Mouse (Mus musculus): ENCODE measurements around the gene 2700049A03Rik. TPM values are rescaled to one million over a fixed set of nuclear protein-coding genes. Genes with fewer than 3 reads are reported as not detected.
"Not testable (repeated sequence)": the region's sequence is repeated elsewhere in the genome, so short reads cannot be mapped to it uniquely, and the experiment has no call there.

2700049A03Rik gene
- 10.2 and 12.6 TPM in 2 replicates for polyA plus RNA-seq (2015; fragmentation: Nextera tagmentation; extraction: Ambion mirVana)

- WGBS = under 1% methylated on average over 52 of the region's 52 CpGs
- Histone ChIP-seq H3K4me1 (replicated peaks) (peaks cover 5% of the 10 kb centered on the region; the same call in 1 of the 2 replicates), H3K27ac (peak within 1 kb of the TSS; percentile 59), H3K4me3 (replicated peaks) (peak within 1 kb of the TSS; percentile 94), H3K4me2 (replicated peaks) (peak within 1 kb of the TSS; percentile 84), H3K27me3 (replicated peaks) (no peaks in the 10 kb centered on the region), H3K9ac (peak within 1 kb of the TSS; percentile 89), H3K9me3 (no peaks in the 10 kb centered on the region), H3K36me3 (peaks cover 21% of the 10 kb centered on the region; the same call in 1 of the 2 replicates)
- peak; percentile 94 for ATAC-seq
These were observed at the start of gene 2700049A03Rik, which contains the start of gene Timm9 for GRCm38 (mm10) chr12:71136130-71136973. TSS of gene 2700049A03Rik (plus strand) at chr12:71136848. TSS of gene Timm9 (minus strand) at chr12:71136684.

DNA sequence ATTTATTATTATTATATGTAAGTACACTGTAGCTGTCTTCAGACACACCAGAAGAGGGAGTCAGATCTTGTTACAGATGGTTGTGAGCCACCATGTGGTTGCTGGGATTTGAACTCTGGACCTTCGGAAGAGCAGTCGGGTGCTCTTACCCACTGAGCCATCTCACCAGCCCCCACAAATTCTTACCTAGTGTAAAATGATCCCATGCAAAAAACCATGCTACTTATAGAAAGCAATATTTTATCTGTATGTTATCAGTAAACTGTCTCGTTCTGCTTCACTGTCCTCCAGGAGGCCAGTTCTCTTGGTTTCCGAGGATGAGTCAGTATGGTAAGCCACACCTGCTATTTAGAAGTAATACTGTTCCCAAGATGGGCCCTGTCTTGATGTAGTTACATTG is 32.4 kb upstream of the 2700049A03Rik start:
- not testable (repeated sequence) for H3K4me3 ChIP-seq (replicated peaks); H3K9me3 ChIP-seq; H3K27me3 ChIP-seq (replicated peaks); H3K36me3 ChIP-seq; H3K4me1 ChIP-seq (replicated peaks); H3K27ac ChIP-seq; H3K4me2 ChIP-seq (replicated peaks); ATAC-seq; H3K9ac ChIP-seq
- WGBS = 80% methylated on average over 4 of the region's 4 CpGs

GRCm38 (mm10) chr12:71107216-71107771 is 29.4 kb upstream of the 2700049A03Rik start:
- no peak overlapping the region for H3K9ac ChIP-seq
- H3K4me1 ChIP-seq (replicated peaks) = peaks cover 5% of the 10 kb centered on the region; the same call in 1 of the 2 replicates
- H3K27me3 ChIP-seq (replicated peaks) = no peaks in the 10 kb centered on the region
- no peak overlapping the region for H3K4me3 ChIP-seq (replicated peaks)
- no peak overlapping the region for H3K4me2 ChIP-seq (replicated peaks)
- no peak for ATAC-seq
- H3K27ac ChIP-seq = no peak overlapping the region
- H3K9me3 ChIP-seq = no peaks in the 10 kb centered on the region
- H3K36me3 ChIP-seq = no peaks in the 10 kb centered on the region
- 85% methylated on average over 6 of the region's 6 CpGs for whole genome bisulfite sequencing

GRCm38 (mm10) chr12:71111331-71111730 is 25.3 kb upstream of the 2700049A03Rik start, which contains the start of gene Tomm20l:
TSS of gene Tomm20l (plus strand) at chr12:71111428.
- H3K9me3 ChIP-seq = no peaks in the 10 kb centered on the region
- ATAC-seq = peak; percentile 65; the same call in 1 of the 2 replicates
- peak within 1 kb of the TSS; percentile 66 for H3K4me2 ChIP-seq (replicated peaks)
- H3K9ac ChIP-seq = peak within 1 kb of the TSS; percentile 6; the same call in 1 of the 2 replicates
- no peak within 1 kb of the TSS for H3K27ac ChIP-seq
- peak within 1 kb of the TSS; percentile 26 for H3K4me3 ChIP-seq (replicated peaks)
- H3K27me3 ChIP-seq (replicated peaks) = no peaks in the 10 kb centered on the region
- H3K4me1 ChIP-seq (replicated peaks) = peaks cover 5% of the 10 kb centered on the region; the same call in 1 of the 2 replicates
- 8% methylated on average over 33 of the region's 33 CpGs for WGBS
- H3K36me3 ChIP-seq = no peaks in the 10 kb centered on the region

GRCm38 (mm10) chr12:71113074-71113473 is 23.6 kb upstream of the 2700049A03Rik start:
- no peak for ATAC-seq
- no peak overlapping the region for H3K4me2 ChIP-seq (replicated peaks)
- no peak overlapping the region for H3K9ac ChIP-seq
- no peaks in the 10 kb centered on the region for H3K9me3 ChIP-seq
- peaks cover 5% of the 10 kb centered on the region; the same call in 1 of the 2 replicates for H3K4me1 ChIP-seq (replicated peaks)
- H3K27ac ChIP-seq = no peak overlapping the region
- 85% methylated on average over 10 of the region's 10 CpGs for WGBS
- no peaks in the 10 kb centered on the region for H3K27me3 ChIP-seq (replicated peaks)
- no peak overlapping the region for H3K4me3 ChIP-seq (replicated peaks)
- H3K36me3 ChIP-seq = no peaks in the 10 kb centered on the region

DNA sequence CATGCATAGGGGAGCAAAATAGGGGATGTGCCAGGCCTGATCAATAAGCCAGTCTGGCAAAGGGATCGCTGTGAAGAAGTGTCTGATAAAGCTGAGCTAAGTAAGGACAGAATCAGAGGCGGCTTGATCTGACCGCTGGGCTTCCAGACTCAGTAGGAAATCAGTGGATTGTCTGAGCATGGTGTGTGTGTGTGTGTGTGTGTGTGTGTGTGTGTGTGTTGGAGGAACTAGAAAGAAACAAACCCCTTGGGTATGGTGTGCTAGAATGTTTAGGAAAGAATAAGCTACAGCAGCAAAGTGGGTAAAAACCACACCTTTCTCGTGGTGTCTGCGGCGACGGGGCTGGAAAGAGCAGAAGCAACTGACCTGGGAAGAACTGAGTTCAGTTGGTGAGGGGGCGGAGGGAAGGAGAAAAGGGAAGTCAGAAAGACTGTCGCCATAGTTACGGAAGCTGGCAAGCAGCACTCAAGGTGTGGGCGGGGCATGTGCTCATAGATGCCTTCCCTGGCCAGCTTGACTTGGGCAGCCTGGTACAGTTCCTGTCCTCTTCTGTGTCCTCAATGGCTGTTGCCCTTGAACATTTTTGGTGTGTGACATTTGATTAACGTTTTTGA is 22.9 kb upstream of the 2700049A03Rik start:
- H3K4me2 ChIP-seq (replicated peaks) = no peak overlapping the region; the same call in 1 of the 2 replicates
- no peaks in the 10 kb centered on the region for H3K27me3 ChIP-seq (replicated peaks)
- H3K4me1 ChIP-seq (replicated peaks) = peaks cover 5% of the 10 kb centered on the region; the same call in 1 of the 2 replicates
- ATAC-seq = peak; percentile 73; the same call in 1 of the 2 replicates
- 26% methylated on average over 12 of the region's 12 CpGs for WGBS
- H3K9ac ChIP-seq = no peak overlapping the region
- no peaks in the 10 kb centered on the region for H3K36me3 ChIP-seq
- no peaks in the 10 kb centered on the region for H3K9me3 ChIP-seq
- no peak overlapping the region for H3K27ac ChIP-seq
- H3K4me3 ChIP-seq (replicated peaks) = no peak overlapping the region

- 72% methylated on average over 5 of the region's 5 CpGs for WGBS
- H3K36me3 ChIP-seq = no peaks in the 10 kb centered on the region
- 0 out of 2 replicates have a peak, but pooled peaks cover under 1% of the 10 kb centered on the region for H3K4me1 ChIP-seq (replicated peaks)
- no peak for ATAC-seq
- no peak overlapping the region for H3K27ac ChIP-seq
- H3K9me3 ChIP-seq = no peaks in the 10 kb centered on the region
- no peaks in the 10 kb centered on the region for H3K27me3 ChIP-seq (replicated peaks)
- H3K9ac ChIP-seq = no peak overlapping the region
- no peak overlapping the region for H3K4me3 ChIP-seq (replicated peaks)
- no peak overlapping the region for H3K4me2 ChIP-seq (replicated peaks)
These were observed 20.2 kb upstream of the 2700049A03Rik start for GRCm38 (mm10) chr12:71116411-71116810.

DNA sequence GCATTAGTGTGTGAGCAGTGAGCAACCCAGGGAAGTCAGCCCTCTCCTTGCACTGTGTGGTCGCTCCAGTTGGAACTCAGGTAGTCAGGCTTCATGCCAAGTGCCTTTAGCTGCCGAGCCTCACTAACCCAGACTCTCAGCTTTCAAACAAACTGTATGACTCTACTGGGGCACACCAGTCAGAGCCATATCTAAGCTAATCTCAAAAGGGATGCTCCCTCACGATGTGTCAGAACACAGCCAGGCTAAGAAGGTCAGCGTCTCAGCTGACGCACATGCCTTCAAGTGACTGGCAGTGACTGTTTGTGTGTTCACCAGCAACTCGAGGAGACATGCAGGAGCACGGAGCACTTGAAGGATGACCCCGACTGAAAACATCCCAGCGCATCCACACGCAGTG is 13.9 kb upstream of the 2700049A03Rik start:
- Histone ChIP-seq H3K4me2 (replicated peaks) (no peak overlapping the region), H3K36me3 (peaks cover 7% of the 10 kb centered on the region), H3K4me3 (replicated peaks) (no peak overlapping the region), H3K4me1 (replicated peaks) (no peaks in the 10 kb centered on the region), H3K27me3 (replicated peaks) (no peaks in the 10 kb centered on the region), H3K27ac (no peak overlapping the region), H3K9ac (no peak overlapping the region), H3K9me3 (no peaks in the 10 kb centered on the region)
- WGBS = 86% methylated on average over 10 of the region's 10 CpGs
- no peak for ATAC-seq

GRCm38 (mm10) chr12:71123286-71123685 is 13.4 kb upstream of the 2700049A03Rik start:
- Histone ChIP-seq H3K4me3 (replicated peaks) (no peak overlapping the region), H3K9ac (no peak overlapping the region), H3K36me3 (peaks cover 7% of the 10 kb centered on the region), H3K9me3 (no peaks in the 10 kb centered on the region), H3K27me3 (replicated peaks) (no peaks in the 10 kb centered on the region), H3K4me2 (replicated peaks) (no peak overlapping the region), H3K4me1 (replicated peaks) (no peaks in the 10 kb centered on the region), H3K27ac (no peak overlapping the region)
- no peak for ATAC-seq
- WGBS = 92% methylated on average over 9 of the region's 9 CpGs

DNA sequence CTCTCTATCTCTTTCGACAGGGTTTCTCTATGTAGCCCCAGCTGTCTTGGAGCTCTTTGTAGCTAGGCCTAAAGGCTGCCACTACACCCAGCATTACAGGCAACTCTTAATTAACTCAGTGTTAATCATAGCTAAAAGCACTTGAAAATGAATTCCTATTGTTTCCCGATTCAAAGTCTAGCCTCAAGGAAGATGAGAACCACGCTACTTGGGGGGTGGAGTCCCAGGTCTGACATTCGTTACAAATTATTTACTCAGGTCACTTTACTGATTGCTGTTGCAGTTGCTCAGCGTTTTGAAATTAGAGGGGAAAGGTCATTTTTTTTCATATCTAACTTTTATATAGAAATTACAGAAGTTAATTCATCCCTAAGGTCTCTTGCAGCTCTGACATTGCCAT is 1.1 kb upstream of the 2700049A03Rik start:
- WGBS = 29% methylated on average over 5 of the region's 5 CpGs
- peak overlapping the region; percentile 72 for H3K4me2 ChIP-seq (replicated peaks)
- H3K27ac ChIP-seq = no peak overlapping the region
- no peak overlapping the region for H3K9ac ChIP-seq
- H3K9me3 ChIP-seq = no peaks in the 10 kb centered on the region
- H3K27me3 ChIP-seq (replicated peaks) = no peaks in the 10 kb centered on the region
- H3K36me3 ChIP-seq = peaks cover 17% of the 10 kb centered on the region; the same call in 1 of the 2 replicates
- no peak for ATAC-seq
- peaks cover 5% of the 10 kb centered on the region; the same call in 1 of the 2 replicates for H3K4me1 ChIP-seq (replicated peaks)
- H3K4me3 ChIP-seq (replicated peaks) = peak overlapping the region; percentile 94

DNA sequence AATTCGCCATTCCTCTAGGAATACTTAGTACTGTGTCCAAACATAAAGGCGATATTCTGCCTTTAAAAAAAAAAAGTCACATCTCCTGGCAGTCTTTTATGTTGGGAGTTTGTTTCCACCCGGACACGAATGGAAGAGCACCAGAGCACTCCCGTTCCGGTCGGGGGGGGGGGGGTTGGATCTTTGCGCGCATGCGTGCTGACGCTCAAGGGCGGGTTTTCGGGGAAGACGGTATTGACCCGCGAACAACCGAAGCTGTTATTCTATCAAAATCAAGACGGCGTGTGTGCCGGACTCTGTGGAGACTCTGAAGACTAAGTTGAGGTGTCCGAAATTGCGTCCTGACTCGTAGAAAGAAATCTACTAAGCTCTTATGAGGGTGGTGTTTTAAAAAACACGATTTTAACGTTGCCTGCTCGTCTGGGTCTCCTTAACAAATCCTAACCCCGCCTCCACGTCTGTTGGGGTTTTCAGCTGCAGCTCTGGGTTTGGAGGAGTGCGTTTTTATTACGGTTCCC is 385 bp downstream of the 2700049A03Rik start:
- peak; percentile 86 for ATAC-seq
- H3K27ac ChIP-seq = peak overlapping the region; percentile 59; the same call in 1 of the 2 replicates
- H3K9me3 ChIP-seq = no peaks in the 10 kb centered on the region
- peak overlapping the region; percentile 89 for H3K9ac ChIP-seq
- H3K36me3 ChIP-seq = peaks cover 18% of the 10 kb centered on the region; the same call in 1 of the 2 replicates
- peak overlapping the region; percentile 84 for H3K4me2 ChIP-seq (replicated peaks)
- under 1% methylated on average over 30 of the region's 30 CpGs for WGBS
- H3K4me1 ChIP-seq (replicated peaks) = peaks cover 5% of the 10 kb centered on the region; the same call in 1 of the 2 replicates
- H3K4me3 ChIP-seq (replicated peaks) = peak overlapping the region; percentile 94
- no peaks in the 10 kb centered on the region for H3K27me3 ChIP-seq (replicated peaks)
